Mouse (Mus musculus): ENCODE results near the gene Des. TPM values are rescaled to one million over a fixed set of nuclear protein-coding genes. Genes with fewer than 3 reads are reported as not detected.

The Des gene
- 1 to 10 TPM in 1 of 2 experiments, under 1 TPM in 1; 0.77 to 1.7 TPM for total RNA-seq (2021)
- long read RNA-seq, experiment 1, partial matches to known transcripts = 1 of 4 reads
- long read RNA-seq, experiment 1, other reads (novel, unspliced or antisense) = 1 of 4 reads
- long read RNA-seq, experiment 2, partial matches to known transcripts = 0 of 3 reads
- long read RNA-seq, experiment 2, other reads (novel, unspliced or antisense) = 0 of 3 reads

DNA sequence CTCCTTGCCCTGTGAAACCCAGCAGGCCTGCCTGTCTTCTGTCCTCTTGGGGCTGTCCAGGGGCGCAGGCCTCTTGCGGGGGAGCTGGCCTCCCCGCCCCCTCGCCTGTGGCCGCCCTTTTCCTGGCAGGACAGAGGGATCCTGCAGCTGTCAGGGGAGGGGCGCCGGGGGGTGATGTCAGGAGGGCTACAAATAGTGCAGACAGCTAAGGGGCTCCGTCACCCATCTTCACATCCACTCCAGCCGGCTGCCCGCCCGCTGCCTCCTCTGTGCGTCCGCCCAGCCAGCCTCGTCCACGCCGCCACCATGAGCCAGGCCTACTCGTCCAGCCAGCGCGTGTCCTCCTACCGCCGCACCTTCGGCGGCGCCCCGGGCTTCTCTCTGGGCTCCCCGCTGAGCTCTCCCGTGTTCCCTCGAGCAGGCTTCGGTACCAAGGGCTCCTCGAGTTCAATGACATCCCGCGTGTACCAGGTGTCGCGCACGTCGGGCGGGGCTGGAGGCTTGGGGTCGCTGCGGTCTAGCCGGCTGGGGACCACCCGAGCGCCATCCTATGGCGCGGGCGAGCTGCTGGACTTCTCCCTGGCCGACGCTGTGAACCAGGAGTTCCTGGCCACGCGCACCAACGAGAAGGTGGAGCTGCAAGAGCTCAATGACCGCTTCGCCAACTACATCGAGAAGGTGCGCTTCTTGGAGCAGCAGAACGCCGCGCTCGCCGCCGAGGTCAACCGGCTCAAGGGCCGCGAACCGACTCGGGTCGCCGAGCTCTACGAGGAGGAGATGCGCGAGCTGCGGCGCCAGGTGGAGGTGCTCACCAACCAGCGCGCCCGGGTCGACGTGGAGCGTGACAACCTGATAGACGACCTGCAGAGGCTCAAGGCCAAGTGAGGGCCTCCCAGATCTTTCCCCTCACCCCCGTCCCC is at the start of gene Des:
Des (plus strand) TSS at position 218 of the 920 bp plus-strand sequence.
- Histone ChIP-seq H3K4me3 (no peak within 1 kb of the TSS), H3K27ac (peak within 1 kb of the TSS; percentile 63)
- DNase-seq (ENCODE audit: extremely low spot score in 1 of 2, low spot score in 2 of 2) = peak in 1 of 2 experiments; percentile 17
- intact Hi-C loops (cut with DNase I) = no loop called here
- TF ChIP-seq CTCF (IDR thresholded peaks at IDR 0.05) = no peak

DNA sequence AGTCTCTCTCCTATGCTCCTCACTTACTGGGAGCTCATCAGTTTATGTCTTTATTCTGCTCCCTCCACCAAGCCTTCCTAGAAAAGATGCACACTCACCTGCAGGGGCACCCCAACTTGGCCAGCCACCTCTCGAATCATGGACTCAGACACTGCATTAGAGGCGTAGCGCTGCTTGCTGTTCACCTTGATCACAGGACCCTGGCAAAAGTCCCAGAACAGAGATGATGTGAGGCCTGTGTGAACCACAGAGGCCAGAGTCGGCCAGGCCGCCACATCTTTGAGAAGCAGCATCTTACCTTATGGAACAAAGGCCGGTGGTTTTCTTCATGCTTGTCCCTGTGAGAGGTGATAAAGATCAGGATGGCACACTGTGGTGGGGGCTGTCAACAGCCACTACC is 48.4 kb upstream of the Des start:
- DNase-seq (ENCODE audit: extremely low spot score in 1 of 2, low spot score in 2 of 2) = no peak
- no peak for TF ChIP-seq CTCF (IDR thresholded peaks at IDR 0.05)
- no peak overlapping the region for H3K27ac ChIP-seq
- no peak overlapping the region for H3K4me3 ChIP-seq
- intact Hi-C loops (cut with DNase I) = no loop called here

DNA sequence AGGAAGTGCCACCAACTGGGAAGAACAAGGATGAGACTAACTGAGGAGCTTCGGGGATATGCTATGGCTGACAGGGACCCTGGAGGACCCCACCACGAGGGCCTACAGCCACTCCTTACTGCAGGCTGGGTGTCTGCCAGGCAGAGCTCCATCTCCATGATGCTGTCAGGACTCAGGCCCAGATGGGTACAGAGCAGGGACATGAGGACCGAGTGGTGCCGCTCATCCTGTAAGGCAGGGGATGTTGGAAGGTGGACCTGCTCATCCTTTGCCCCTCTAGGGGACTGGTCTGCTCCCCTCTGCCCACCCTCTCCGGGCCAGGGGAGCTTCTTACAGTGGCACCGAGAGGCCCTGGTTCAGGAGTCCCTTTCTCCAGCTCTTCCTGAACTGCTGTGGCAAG is 45.1 kb upstream of the Des start:
- Histone ChIP-seq H3K4me3 (no peak overlapping the region), H3K27ac (no peak overlapping the region)
- DNase-seq (ENCODE audit: extremely low spot score in 1 of 2, low spot score in 2 of 2) = no peak
- TF ChIP-seq CTCF (IDR thresholded peaks at IDR 0.05) = no peak
- intact Hi-C loops (cut with DNase I) = loop anchor here (5.0 kb wide), 1 partner anchor 728 kb away; the partner anchor contains the start of genes Bcs1l and Zfp142

DNA sequence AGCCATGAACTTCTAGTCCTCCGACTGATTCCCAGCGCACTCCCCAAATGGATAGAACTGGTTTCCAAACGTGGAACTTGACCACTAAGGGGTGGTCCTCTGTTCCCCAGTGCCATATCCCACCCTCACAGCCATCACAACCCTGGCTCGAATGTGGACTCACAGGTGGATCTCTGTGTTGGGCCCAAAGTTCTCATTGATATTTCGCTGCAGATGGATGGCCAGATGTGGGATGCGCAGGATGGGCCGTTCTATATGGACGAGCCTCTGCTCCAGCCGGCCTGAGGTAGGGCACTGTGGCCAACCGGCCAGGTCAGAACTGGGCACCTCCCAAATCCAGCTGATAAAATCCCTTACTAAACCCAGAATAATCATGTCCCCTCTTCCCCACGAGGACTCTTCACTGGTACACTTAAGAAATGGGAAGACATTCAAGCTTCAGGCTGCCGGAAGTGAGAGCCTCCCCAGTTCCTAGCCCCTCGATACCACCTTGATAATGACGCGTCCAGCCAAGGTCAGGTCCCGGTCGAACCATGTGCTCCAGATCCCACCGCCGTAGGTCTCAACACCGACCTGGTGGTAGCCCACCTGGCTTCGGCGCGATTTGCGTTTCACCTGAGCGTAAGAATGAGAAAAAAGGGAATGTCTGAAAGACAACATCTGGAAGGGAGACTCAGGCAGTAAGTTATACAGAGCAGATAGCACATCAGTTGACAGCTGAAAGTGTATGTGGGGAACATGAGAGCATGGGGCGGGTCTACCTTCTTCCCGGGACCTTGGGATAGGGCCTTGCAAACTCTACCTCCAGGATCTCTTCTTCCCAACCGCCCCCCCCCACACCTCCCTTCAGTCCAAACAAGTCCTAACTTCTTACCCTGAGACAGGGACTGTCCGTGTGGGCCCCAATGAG is 44.4 kb upstream of the Des start:
- Histone ChIP-seq H3K27ac (no peak overlapping the region), H3K4me3 (no peak overlapping the region; the same call in 1 of the 2 replicates)
- no peak for TF ChIP-seq CTCF (IDR thresholded peaks at IDR 0.05)
- no peak for DNase-seq (ENCODE audit: extremely low spot score in 1 of 2, low spot score in 2 of 2)
- intact Hi-C loops (cut with DNase I) = loop anchor here (5.0 kb wide), 1 partner anchor 728 kb away; the partner anchor contains the start of genes Bcs1l and Zfp142

DNA sequence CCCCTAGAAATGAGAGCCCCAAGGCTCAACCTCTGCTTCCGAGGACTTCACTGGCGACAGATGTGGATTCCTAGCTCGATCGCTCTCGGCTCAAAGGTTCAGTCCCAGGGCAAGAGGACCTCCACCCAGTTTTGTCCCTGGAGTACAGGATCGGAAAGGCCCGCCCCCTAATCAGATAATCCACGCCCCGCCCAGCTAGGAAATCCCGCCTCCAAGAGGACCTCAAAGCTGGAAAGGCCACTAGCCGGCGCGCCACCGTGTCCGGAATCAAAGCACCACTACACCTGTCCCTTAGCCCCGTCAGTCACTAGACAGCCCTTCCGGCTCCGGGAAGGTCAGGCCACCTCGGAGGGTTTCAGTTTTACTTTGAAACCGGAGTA is 43.3 kb upstream of the Des start:
- Histone ChIP-seq H3K27ac (peak overlapping the region; percentile 97), H3K4me3 (peak overlapping the region; percentile 95)
- DNase-seq (ENCODE audit: extremely low spot score in 1 of 2, low spot score in 2 of 2) = peak; percentile 72 to 73
- no peak; the same call in 1 of the 2 replicates for TF ChIP-seq CTCF (IDR thresholded peaks at IDR 0.05)
- intact Hi-C loops (cut with DNase I) = loop anchor here (5.0 kb wide), 1 partner anchor 730 kb away; the partner anchor contains the start of genes Bcs1l and Zfp142

DNA sequence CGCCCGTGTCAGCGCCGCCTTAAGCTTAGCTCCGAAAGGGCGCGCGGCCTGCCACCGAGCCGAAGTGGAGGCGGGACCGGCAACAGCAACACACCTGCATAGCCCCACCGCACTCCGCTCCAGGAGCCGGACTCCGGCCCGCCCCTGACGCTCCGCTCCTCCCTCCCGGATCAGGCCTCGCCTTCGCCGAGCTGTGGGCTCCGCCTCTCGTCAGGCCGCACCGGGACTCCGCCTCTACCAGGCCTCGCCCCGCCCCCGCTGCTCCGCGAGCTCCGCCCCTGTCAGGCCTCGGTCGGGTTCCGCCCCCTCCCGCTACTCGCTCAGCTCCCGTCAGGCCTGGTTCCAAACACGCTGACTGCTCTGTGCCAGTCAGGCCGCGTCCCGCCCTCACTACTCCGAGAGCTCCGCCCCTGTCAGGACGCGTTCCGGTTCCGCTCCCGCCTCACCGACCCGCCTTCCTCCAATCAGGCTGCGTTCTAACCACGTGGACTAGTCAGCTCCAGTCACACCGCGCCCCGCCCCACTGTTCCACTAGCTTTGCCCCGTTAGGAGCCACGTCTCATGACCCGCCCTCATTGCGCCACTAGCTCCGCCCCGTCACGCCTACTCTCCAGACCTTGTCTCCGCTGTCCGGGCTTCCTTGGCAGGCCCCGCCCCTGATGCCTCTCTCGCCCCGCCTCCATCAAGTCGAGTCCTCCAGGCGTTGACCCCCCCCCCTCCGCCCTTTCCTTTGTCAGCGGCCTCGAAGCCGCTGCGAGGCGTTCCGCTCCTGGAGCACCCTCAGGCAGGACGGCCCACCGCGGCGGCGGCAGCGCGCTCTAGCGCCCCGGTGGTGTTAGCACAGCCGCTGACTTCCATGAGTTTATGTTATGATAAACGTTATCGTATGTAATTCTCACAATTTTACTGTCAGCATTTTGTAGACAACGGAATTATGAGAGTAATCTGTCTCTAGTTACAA is 42.6 kb upstream of the Des start, which contains the start of gene Dnpep:
Dnpep (minus strand) TSS at position 750 of the 961 bp plus-strand sequence.
- peak within 1 kb of the TSS; percentile 95 for H3K4me3 ChIP-seq
- TF ChIP-seq CTCF (IDR thresholded peaks at IDR 0.05) = peak; percentile 71
- DNase-seq (ENCODE audit: extremely low spot score in 1 of 2, low spot score in 2 of 2) = peak; percentile 100
- intact Hi-C loops (cut with DNase I) = loop anchor here (5.0 kb wide), 1 partner anchor 730 kb away; the partner anchor contains the start of genes Bcs1l and Zfp142
- H3K27ac ChIP-seq = peak within 1 kb of the TSS; percentile 97

DNA sequence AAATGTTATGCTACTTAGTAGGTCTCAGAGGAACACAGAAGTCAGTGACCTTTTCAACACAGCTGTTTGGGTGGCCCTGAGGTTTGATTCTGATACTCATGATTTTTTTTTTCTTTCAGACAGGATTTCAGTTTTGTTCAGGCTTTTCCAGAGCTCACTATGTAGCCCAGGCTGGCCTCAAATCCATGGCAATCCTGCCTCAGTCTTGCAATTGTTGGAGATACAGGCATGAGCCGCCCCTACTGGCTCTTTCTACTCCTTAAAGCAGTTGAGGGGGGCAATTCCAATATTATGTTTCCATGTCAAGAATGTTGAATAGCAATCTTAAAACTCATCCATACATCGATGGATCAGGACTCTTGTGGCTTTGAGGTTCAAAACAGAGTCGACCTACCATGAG is 41.8 kb upstream of the Des start:
- intact Hi-C loops (cut with DNase I) = loop anchor here (5.0 kb wide), 1 partner anchor 731 kb away; the partner anchor contains the start of genes Bcs1l and Zfp142
- DNase-seq (ENCODE audit: extremely low spot score in 1 of 2, low spot score in 2 of 2) = no peak
- Histone ChIP-seq H3K4me3 (peak overlapping the region; percentile 24), H3K27ac (peak overlapping the region; percentile 13)
- TF ChIP-seq CTCF (IDR thresholded peaks at IDR 0.05) = no peak

DNA sequence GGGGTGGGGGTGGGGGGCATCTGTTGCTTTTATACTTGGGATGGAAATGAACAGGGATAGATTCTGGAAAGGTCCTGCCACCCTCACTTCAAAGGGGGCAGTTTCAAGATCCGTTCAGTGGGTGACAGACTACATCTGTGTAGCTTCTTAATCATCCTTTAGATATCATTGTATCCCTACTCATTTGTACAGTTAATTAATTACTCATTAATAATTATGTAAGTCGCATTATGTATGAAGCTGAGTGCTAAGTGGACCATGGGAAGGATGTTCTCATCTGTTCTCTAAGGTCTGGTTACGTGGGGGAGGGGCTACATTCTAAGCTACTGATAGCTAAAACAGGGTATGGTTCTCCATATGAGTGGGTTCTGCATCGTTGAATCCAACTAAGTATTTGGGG is 41.4 kb upstream of the Des start:
- no peak for DNase-seq (ENCODE audit: extremely low spot score in 1 of 2, low spot score in 2 of 2)
- intact Hi-C loops (cut with DNase I) = loop anchor here (5.0 kb wide), 1 partner anchor 731 kb away; the partner anchor contains the start of genes Bcs1l and Zfp142
- no peak overlapping the region for H3K27ac ChIP-seq
- no peak for TF ChIP-seq CTCF (IDR thresholded peaks at IDR 0.05)
- no peak overlapping the region for H3K4me3 ChIP-seq

DNA sequence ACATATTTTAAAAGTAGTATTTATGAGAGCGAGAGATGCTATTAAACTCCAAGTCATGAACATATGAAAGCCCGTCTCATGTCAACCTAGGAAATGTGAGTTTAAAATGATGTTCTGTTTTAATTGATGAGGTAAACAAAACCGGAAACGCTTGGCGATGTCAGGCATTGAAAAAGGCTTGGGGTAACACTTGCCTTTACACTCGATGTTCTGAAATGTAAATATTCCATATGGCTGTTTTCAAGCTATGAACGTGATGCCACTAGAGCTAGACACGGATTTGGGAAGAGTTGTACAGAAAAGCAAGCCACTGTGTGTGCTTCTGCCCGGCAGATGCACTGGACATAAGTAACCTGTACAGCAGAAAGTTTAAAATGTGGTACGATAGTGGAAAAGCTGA is 41.0 kb upstream of the Des start:
- no peak for TF ChIP-seq CTCF (IDR thresholded peaks at IDR 0.05)
- Histone ChIP-seq H3K27ac (no peak overlapping the region), H3K4me3 (no peak overlapping the region)
- DNase-seq (ENCODE audit: extremely low spot score in 1 of 2, low spot score in 2 of 2) = no peak
- intact Hi-C loops (cut with DNase I) = loop anchor here (5.0 kb wide), 1 partner anchor 732 kb away; the partner anchor contains the start of genes Bcs1l and Zfp142

DNA sequence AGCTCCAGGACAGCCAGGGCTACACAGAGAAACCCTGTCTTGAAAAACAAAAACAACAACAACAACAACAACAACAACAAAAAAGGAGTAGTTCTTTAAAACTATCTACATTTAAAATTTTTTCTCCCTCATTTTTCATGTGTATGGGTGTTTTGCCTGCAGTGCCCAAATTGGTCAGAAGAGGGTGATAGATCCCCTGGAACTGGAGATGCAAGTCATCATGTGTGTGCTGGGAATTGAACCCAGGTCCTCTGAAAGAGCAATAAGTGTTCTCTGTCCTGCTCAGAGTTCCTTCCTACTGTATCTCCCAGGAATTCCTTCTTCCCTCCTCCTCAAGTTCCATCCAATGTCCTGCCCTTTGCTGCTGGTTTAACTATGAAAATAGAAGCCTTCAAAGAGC is 32.7 kb upstream of the Des start:
- intact Hi-C loops (cut with DNase I) = no loop called here
- Histone ChIP-seq H3K27ac (no peak overlapping the region), H3K4me3 (no peak overlapping the region)
- DNase-seq (ENCODE audit: extremely low spot score in 1 of 2, low spot score in 2 of 2) = no peak
- TF ChIP-seq CTCF (IDR thresholded peaks at IDR 0.05) = peak; percentile 3; the same call in 1 of the 2 replicates
